27 mouse cellular contexts compared by ENCODE assay signal in genomic region chr11:51415049-51415688, GRCm38 (mm10).
DNase-seq lines count a peak whose midpoint lies in the region; ATAC-seq lines count a peak whose summit lies in the region.
"Had no signal": no experiment of that assay in that cellular context is flagged by ENCODE, and none has a peak within 500 bp of the region (broad histone marks: within the 10 kb centered on the region; RNA-seq: fewer than 3 reads in every experiment).

No protein-coding gene starts in this region.

- ATAC-seq in erythroblast, adult 5-6 weeks (replicated peaks; ENCODE audit: low FRiP score, poor library complexity, severe bottlenecking) = no peak
- ATAC-seq in liver, embryonic 13.5 days (ENCODE audit: low read depth) = peak; percentile 90
- peak; percentile 86 for ATAC-seq in liver, embryonic 16.5 days (ENCODE audit: low read depth)
- ATAC-seq in megakaryocyte progenitor cell, adult 5-6 weeks (replicated peaks; ENCODE audit: poor library complexity) = no peak
- ATAC-seq: activated CD4-positive, CD25-positive, alpha-beta regulatory T cell, adult 4 months; forebrain, embryonic 14.5 days; hindbrain, embryonic 16.5 days had no signal

- peaks cover 64% of the 10 kb centered on the region for H3K4me1 ChIP-seq in erythroblast, embryonic 14.5 days (ENCODE audit: control insufficient read depth)
- peaks cover 57% of the 10 kb centered on the region for H3K4me1 ChIP-seq in liver, embryonic 13.5 days (replicated peaks)
- H3K4me1 ChIP-seq in liver, embryonic 16.5 days (ENCODE audit: control insufficient read depth, low read depth, low read length) = peaks cover 14% of the 10 kb centered on the region

- peaks cover 8% of the 10 kb centered on the region for H3K27me3 ChIP-seq in erythroblast, embryonic 14.5 days (ENCODE audit: control insufficient read depth)
- no peaks in the 10 kb centered on the region for H3K27me3 ChIP-seq in liver, embryonic 13.5 days
- no peaks in the 10 kb centered on the region for H3K27me3 ChIP-seq in liver, embryonic 16.5 days (ENCODE audit: control insufficient read depth, insufficient read depth, low read depth, low read length)
- H3K27me3 ChIP-seq: embryonic facial prominence, embryonic 13.5 days; hindbrain, embryonic 13.5 days had no signal

- peak overlapping the region; percentile 27; the same call in 1 of the 2 replicates for H3K9ac ChIP-seq in liver, embryonic 13.5 days
- no peak overlapping the region for H3K9ac ChIP-seq in liver, embryonic 16.5 days (ENCODE audit: low read depth, low read length)
- H3K9ac ChIP-seq: embryonic facial prominence, embryonic 13.5 days; forebrain, postnatal 0 days; heart, embryonic 12.5 days; heart, embryonic 15.5 days; hindbrain, embryonic 13.5 days had no signal

- H3K4me2 ChIP-seq in liver, embryonic 13.5 days = peak overlapping the region; percentile 33
- H3K4me2 ChIP-seq in liver, embryonic 16.5 days (ENCODE audit: low read depth, low read length) = no peak overlapping the region
- H3K4me2 ChIP-seq: embryonic facial prominence, embryonic 13.5 days; heart, embryonic 12.5 days; heart, embryonic 15.5 days; hindbrain, embryonic 13.5 days had no signal

- DNase-seq in liver = peak; percentile 39
- DNase-seq in liver, embryonic 13.5 days = peak; percentile 6
- no peak for DNase-seq in embryo, embryonic 11 days
- DNase-seq in right cerebral cortex, postnatal 4 days = no peak
- DNase-seq: adrenal gland, adult 8-10 months; adrenal gland, postnatal 25 days; cerebellum, adult 18-20 months; cerebellum, adult 9-11 months; cerebellum, postnatal 25 days; forebrain, postnatal 0 days; gastrocnemius, postnatal 25 days; heart, adult 18-20 months; heart, postnatal 10 days; heart, postnatal 36 days had no signal

- WGBS in liver, embryonic 13.5 days (ENCODE audit: insufficient replicate concordance) = 65% methylated on average over 7 of the region's 7 CpGs
- 61% methylated on average over 7 of the region's 7 CpGs for WGBS in liver, embryonic 16.5 days (ENCODE audit: insufficient replicate concordance)

- H3K27ac ChIP-seq in liver, embryonic 13.5 days = peak overlapping the region; percentile 76
- peak overlapping the region; percentile 52 for H3K27ac ChIP-seq in liver, embryonic 16.5 days (ENCODE audit: low read length)
- H3K27ac ChIP-seq: embryonic facial prominence, embryonic 10.5 days; embryonic facial prominence, embryonic 13.5 days; heart, embryonic 15.5 days; hindbrain, embryonic 10.5 days; hindbrain, embryonic 13.5 days had no signal

- no peaks in the 10 kb centered on the region for H3K9me3 ChIP-seq in erythroblast, embryonic 14.5 days (ENCODE audit: control insufficient read depth, low read length)
- no peaks in the 10 kb centered on the region for H3K9me3 ChIP-seq in liver, embryonic 13.5 days (replicated peaks)
- H3K9me3 ChIP-seq in liver, embryonic 16.5 days (replicated peaks; ENCODE audit: control insufficient read depth, low read length) = no peaks in the 10 kb centered on the region
- H3K9me3 ChIP-seq: embryonic facial prominence, embryonic 10.5 days; embryonic facial prominence, embryonic 13.5 days; heart, embryonic 12.5 days; heart, embryonic 15.5 days; hindbrain, embryonic 10.5 days; hindbrain, embryonic 13.5 days had no signal

- H3K4me3 ChIP-seq in erythroblast, embryonic 14.5 days (replicated peaks) = peak overlapping the region; percentile 12
- no peak overlapping the region for H3K4me3 ChIP-seq in liver, embryonic 13.5 days (replicated peaks)
- no peak overlapping the region for H3K4me3 ChIP-seq in liver, embryonic 16.5 days (ENCODE audit: low read depth, low read length)
- H3K4me3 ChIP-seq: embryonic facial prominence, embryonic 10.5 days; embryonic facial prominence, embryonic 13.5 days; heart, embryonic 12.5 days; heart, embryonic 15.5 days; hindbrain, embryonic 10.5 days; hindbrain, embryonic 13.5 days had no signal

- no peaks in the 10 kb centered on the region for H3K36me3 ChIP-seq in erythroblast, embryonic 14.5 days (ENCODE audit: control insufficient read depth)
- no peaks in the 10 kb centered on the region for H3K36me3 ChIP-seq in liver, embryonic 13.5 days
- no peaks in the 10 kb centered on the region for H3K36me3 ChIP-seq in liver, embryonic 16.5 days (ENCODE audit: control insufficient read depth, insufficient read depth)
- H3K36me3 ChIP-seq: embryonic facial prominence, embryonic 10.5 days; embryonic facial prominence, embryonic 13.5 days; heart, embryonic 12.5 days; heart, embryonic 15.5 days; hindbrain, embryonic 10.5 days; hindbrain, embryonic 13.5 days had no signal

Comparison
In these comparisons a context has a peak if more than half of its experiments do, and no peak if none do; other contexts are left out.
1. ATAC-seq: peak in liver, embryonic 13.5 days (single experiment) and liver, embryonic 16.5 days (single experiment); none in erythroblast, adult 5-6 weeks (single experiment) and megakaryocyte progenitor cell, adult 5-6 weeks (single experiment).
2. DNase-seq: peak in liver (single experiment) and liver, embryonic 13.5 days (single experiment); none in embryo, embryonic 11 days (single experiment) and right cerebral cortex, postnatal 4 days (single experiment).